Mouse (Mus musculus) cortical plate, adult 2 months (tissue): ENCODE measurements around the gene Wdr24.

ENCODE experiments used
- CTCF ChIP-seq: fragments of 200-500 bp; IDR thresholded peaks from 2 replicates; pipeline ENCODE4 v1.5.1; 2011; ENCODE audit warnings: mild to moderate bottlenecking, control low read depth, low read length; ENCODE audit not compliant: insufficient read depth; ENCODE audit errors: extremely low read depth
- POLR2A ChIP-seq: fragments of 200-500 bp; IDR thresholded peaks from 2 replicates; pipeline ENCODE4 v1.6.1; 2011; ENCODE audit warnings: mild to moderate bottlenecking, low read length, control low read depth; ENCODE audit not compliant: insufficient read depth; ENCODE audit errors: extremely low read depth

- TF ChIP-seq POLR2A = no peak
- TF ChIP-seq CTCF = no peak
Observed at GRCm38 (mm10) chr17:25869954-25870353, 46.5 kb downstream of the Wdr24 start.
